Mouse (Mus musculus): ENCODE data around the gene Grm8. TPM values are rescaled to one million over a fixed set of nuclear protein-coding genes. Genes with fewer than 3 reads are reported as not detected.

Grm8 gene
- 0.19 and 0.32 TPM in 2 replicates for polyA plus RNA-seq (2015; fragmentation: Nextera tagmentation; extraction: Ambion mirVana)

- H3K27ac ChIP-seq (replicated peaks): no peak within 1 kb of the TSS
- WGBS: 1% methylated on average over 42 of the region's 42 CpGs
- no peak for ATAC-seq (ENCODE audit: extremely low read depth, insufficient number of reproducible peaks, low FRiP score, low TSS enrichment)
Observed at GRCm38 (mm10) chr6:28135001-28135401, at the start of gene Grm8. Grm8 (minus strand) TSS chr6:28135178.

DNA sequence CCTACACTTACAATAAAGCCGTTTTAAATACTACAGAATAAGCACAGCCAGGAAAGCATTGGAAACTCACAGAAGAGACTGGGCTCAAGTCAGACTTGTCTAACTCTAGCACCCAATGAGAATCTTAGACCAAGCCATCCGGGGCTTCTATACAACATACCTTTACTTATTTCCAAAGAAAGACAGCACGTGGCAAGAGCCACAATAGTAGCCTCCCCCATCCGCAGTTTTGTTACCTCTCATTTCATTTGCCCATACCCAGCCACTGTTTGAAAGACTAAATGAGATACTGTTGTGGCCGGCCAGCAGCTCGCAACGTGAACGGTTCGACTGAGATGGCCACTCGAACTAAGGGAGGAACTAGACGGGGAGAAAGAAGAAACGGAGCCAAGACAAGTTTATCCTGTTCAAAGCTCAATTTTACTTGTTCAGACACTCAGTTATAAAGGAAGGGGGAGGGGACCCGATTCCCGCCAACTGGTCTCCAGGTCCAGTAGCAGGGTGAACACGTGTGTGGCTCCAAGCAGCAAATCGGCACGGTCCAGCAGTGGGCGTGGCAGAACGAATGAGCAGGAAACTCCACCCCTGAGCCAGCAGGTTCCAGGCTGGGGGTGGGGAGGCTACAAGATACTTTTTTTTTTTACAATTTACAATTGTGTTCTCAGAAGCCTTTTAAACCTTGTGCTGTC is 35.0 kb upstream of the Grm8 start:
- WGBS: 54% methylated on average over 19 of the region's 19 CpGs
- Histone ChIP-seq H3K4me3 (no peak overlapping the region), H3K4me1 (no peaks in the 10 kb centered on the region), H3K9me3 (no peaks in the 10 kb centered on the region), H3K36me3 (no peaks in the 10 kb centered on the region), H3K27me3 (replicated peaks) (no peaks in the 10 kb centered on the region), H3K4me2 (no peak overlapping the region), H3K9ac (no peak overlapping the region), H3K27ac (replicated peaks) (no peak overlapping the region)
- no peak for ATAC-seq (ENCODE audit: extremely low read depth, insufficient number of reproducible peaks, low FRiP score, low TSS enrichment)

More at GRCm38 (mm10) chr6:28135001-28135401, at the start of gene Grm8:
- Histone ChIP-seq H3K4me3 (peak within 1 kb of the TSS; percentile 64), H3K36me3 (no peaks in the 10 kb centered on the region), H3K27me3 (replicated peaks) (peaks cover 75% of the 10 kb centered on the region), H3K9ac (peak within 1 kb of the TSS; percentile 75), H3K4me2 (peak within 1 kb of the TSS; percentile 99), H3K4me1 (peaks cover 24% of the 10 kb centered on the region), H3K9me3 (no peaks in the 10 kb centered on the region)

- H3K36me3 ChIP-seq: no peaks in the 10 kb centered on the region
- H3K27ac ChIP-seq (replicated peaks): no peak overlapping the region
- WGBS: 64% methylated on average over 5 of the region's 5 CpGs
- H3K4me2 ChIP-seq: no peak overlapping the region
- H3K27me3 ChIP-seq (replicated peaks): no peaks in the 10 kb centered on the region
- no peak overlapping the region for H3K9ac ChIP-seq
- H3K4me3 ChIP-seq: no peak overlapping the region
- no peaks in the 10 kb centered on the region for H3K4me1 ChIP-seq
- ATAC-seq (ENCODE audit: extremely low read depth, insufficient number of reproducible peaks, low FRiP score, low TSS enrichment): no peak
- H3K9me3 ChIP-seq: no peaks in the 10 kb centered on the region
Observed at GRCm38 (mm10) chr6:28160399-28160798, 25.4 kb upstream of the Grm8 start.

DNA sequence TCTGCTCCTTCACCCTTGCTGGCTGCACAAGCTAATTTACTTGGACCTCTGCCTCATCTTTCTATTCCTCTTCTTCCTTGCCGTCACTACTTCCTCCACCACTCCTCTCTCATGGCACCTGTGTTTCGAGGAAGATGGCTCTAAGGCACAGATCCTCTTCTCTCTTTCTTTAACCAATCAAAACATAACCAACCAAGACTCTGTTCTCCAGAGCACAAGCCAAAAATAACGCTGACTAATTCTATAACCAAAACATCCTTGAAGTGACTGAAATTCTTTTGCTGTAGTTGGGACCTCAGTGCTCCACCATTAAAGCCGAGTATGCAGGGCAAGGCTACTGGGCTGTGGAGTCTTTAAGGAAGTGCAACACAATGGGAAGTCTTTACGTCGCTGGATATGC is 11.5 kb upstream of the Grm8 start:
- 65% methylated on average over 6 of the region's 6 CpGs for WGBS
- no peaks in the 10 kb centered on the region for H3K9me3 ChIP-seq
- H3K36me3 ChIP-seq: no peaks in the 10 kb centered on the region
- no peaks in the 10 kb centered on the region for H3K4me1 ChIP-seq
- no peaks in the 10 kb centered on the region for H3K27me3 ChIP-seq (replicated peaks)
- no peak overlapping the region for H3K9ac ChIP-seq
- H3K4me2 ChIP-seq: no peak overlapping the region
- no peak for ATAC-seq (ENCODE audit: extremely low read depth, insufficient number of reproducible peaks, low FRiP score, low TSS enrichment)
- no peak overlapping the region for H3K4me3 ChIP-seq
- no peak overlapping the region for H3K27ac ChIP-seq (replicated peaks)

- whole genome bisulfite sequencing: 35% methylated on average over 2 of the region's 2 CpGs
- no peak for ATAC-seq (ENCODE audit: extremely low read depth, insufficient number of reproducible peaks, low FRiP score, low TSS enrichment)
- H3K27ac ChIP-seq (replicated peaks): no peak overlapping the region
- no peak overlapping the region for H3K4me2 ChIP-seq
- H3K36me3 ChIP-seq: no peaks in the 10 kb centered on the region
- H3K27me3 ChIP-seq (replicated peaks): peaks cover 18% of the 10 kb centered on the region
- no peaks in the 10 kb centered on the region for H3K4me1 ChIP-seq
- no peaks in the 10 kb centered on the region for H3K9me3 ChIP-seq
- H3K4me3 ChIP-seq: no peak overlapping the region
- no peak overlapping the region for H3K9ac ChIP-seq
Observed at GRCm38 (mm10) chr6:28142332-28142731, 7.4 kb upstream of the Grm8 start.

GRCm38 (mm10) chr6:28135411-28136233 is 644 bp upstream of the Grm8 start:
- Histone ChIP-seq H3K36me3 (no peaks in the 10 kb centered on the region), H3K4me2 (peak overlapping the region; percentile 99), H3K9me3 (no peaks in the 10 kb centered on the region), H3K27me3 (replicated peaks) (peaks cover 75% of the 10 kb centered on the region), H3K27ac (replicated peaks) (no peak overlapping the region), H3K9ac (peak overlapping the region; percentile 75), H3K4me1 (peaks cover 24% of the 10 kb centered on the region), H3K4me3 (peak overlapping the region; percentile 64)
- peak; percentile 65; the same call in 1 of the 2 replicates for ATAC-seq (ENCODE audit: extremely low read depth, insufficient number of reproducible peaks, low FRiP score, low TSS enrichment)
- WGBS: under 1% methylated on average over 37 of the region's 37 CpGs

GRCm38 (mm10) chr6:28134251-28134801 is 652 bp downstream of the Grm8 start:
- peak overlapping the region; percentile 99 for H3K4me2 ChIP-seq
- H3K36me3 ChIP-seq: no peaks in the 10 kb centered on the region
- H3K27me3 ChIP-seq (replicated peaks): peaks cover 80% of the 10 kb centered on the region
- ATAC-seq (ENCODE audit: extremely low read depth, insufficient number of reproducible peaks, low FRiP score, low TSS enrichment): no peak
- H3K9me3 ChIP-seq: no peaks in the 10 kb centered on the region
- WGBS: 1% methylated on average over 20 of the region's 20 CpGs
- H3K4me1 ChIP-seq: peaks cover 24% of the 10 kb centered on the region
- H3K4me3 ChIP-seq: peak overlapping the region; percentile 64
- no peak overlapping the region for H3K27ac ChIP-seq (replicated peaks)
- peak overlapping the region; percentile 75 for H3K9ac ChIP-seq

GRCm38 (mm10) chr6:28133206-28134063 is 1.5 kb downstream of the Grm8 start:
- Histone ChIP-seq H3K4me3 (peak overlapping the region; percentile 64), H3K27ac (replicated peaks) (no peak overlapping the region), H3K9me3 (no peaks in the 10 kb centered on the region), H3K27me3 (replicated peaks) (peaks cover 76% of the 10 kb centered on the region), H3K36me3 (no peaks in the 10 kb centered on the region), H3K4me2 (peak overlapping the region; percentile 99), H3K9ac (no peak overlapping the region), H3K4me1 (peaks cover 24% of the 10 kb centered on the region)
- under 1% methylated on average over 35 of the region's 38 CpGs for WGBS
- ATAC-seq (ENCODE audit: extremely low read depth, insufficient number of reproducible peaks, low FRiP score, low TSS enrichment): no peak

- H3K4me1 ChIP-seq: peaks cover 24% of the 10 kb centered on the region
- H3K4me3 ChIP-seq: no peak overlapping the region
- no peak for ATAC-seq (ENCODE audit: extremely low read depth, insufficient number of reproducible peaks, low FRiP score, low TSS enrichment)
- H3K4me2 ChIP-seq: no peak overlapping the region
- no peak overlapping the region for H3K9ac ChIP-seq
- no peak overlapping the region for H3K27ac ChIP-seq (replicated peaks)
- H3K36me3 ChIP-seq: no peaks in the 10 kb centered on the region
- peaks cover 76% of the 10 kb centered on the region for H3K27me3 ChIP-seq (replicated peaks)
- 19% methylated on average over 4 of the region's 4 CpGs for WGBS
- no peaks in the 10 kb centered on the region for H3K9me3 ChIP-seq
Observed at GRCm38 (mm10) chr6:28132056-28132455, 2.9 kb downstream of the Grm8 start.

DNA sequence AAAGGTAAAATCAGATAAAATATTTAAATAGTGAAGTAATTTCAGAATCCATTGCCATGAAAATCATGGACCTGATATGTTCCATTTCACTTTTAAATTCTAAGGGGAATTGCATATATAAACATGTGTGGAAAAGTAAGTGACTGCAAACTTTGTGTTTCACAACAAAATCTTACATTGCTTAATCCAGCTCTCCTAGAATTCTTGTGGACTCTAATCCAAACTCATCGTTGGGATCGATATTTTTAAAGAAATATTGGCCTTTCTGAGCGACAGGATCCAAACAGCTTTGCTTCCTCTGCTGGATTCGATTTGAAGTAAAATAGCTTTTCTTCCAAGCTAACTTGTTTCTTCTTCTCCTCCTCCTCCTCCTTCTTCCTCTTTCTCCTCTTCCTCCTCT is 6.1 kb downstream of the Grm8 start:
- peaks cover 55% of the 10 kb centered on the region for H3K27me3 ChIP-seq (replicated peaks)
- no peak overlapping the region for H3K9ac ChIP-seq
- H3K9me3 ChIP-seq: no peaks in the 10 kb centered on the region
- no peak for ATAC-seq (ENCODE audit: extremely low read depth, insufficient number of reproducible peaks, low FRiP score, low TSS enrichment)
- WGBS: 79% methylated on average over 4 of the region's 4 CpGs
- H3K4me1 ChIP-seq: peaks cover 9% of the 10 kb centered on the region
- H3K36me3 ChIP-seq: no peaks in the 10 kb centered on the region
- H3K27ac ChIP-seq (replicated peaks): no peak overlapping the region
- H3K4me2 ChIP-seq: no peak overlapping the region
- no peak overlapping the region for H3K4me3 ChIP-seq

DNA sequence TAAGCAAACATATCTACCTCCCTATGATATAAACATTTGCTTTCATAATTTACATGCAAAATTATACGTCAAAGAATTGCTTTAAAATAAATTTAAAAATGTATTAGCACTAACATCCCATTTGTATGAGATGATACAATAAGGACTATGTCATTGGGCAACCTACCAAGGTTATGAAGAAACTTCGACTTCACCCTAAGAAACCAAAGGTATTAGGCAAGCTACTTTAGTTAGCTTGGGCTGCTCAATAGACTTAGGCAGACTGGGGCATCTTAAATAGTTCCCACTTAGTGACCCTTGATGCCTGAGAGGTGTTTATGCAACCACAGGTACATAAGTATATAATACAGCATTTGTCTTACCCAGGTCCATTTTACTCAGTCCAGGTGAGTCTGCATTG is 19.5 kb downstream of the Grm8 start:
- WGBS: 68% methylated on average over 2 of the region's 2 CpGs
- no peaks in the 10 kb centered on the region for H3K9me3 ChIP-seq
- ATAC-seq (ENCODE audit: extremely low read depth, insufficient number of reproducible peaks, low FRiP score, low TSS enrichment): no peak
- H3K27me3 ChIP-seq (replicated peaks): no peaks in the 10 kb centered on the region
- no peaks in the 10 kb centered on the region for H3K36me3 ChIP-seq
- H3K9ac ChIP-seq: no peak overlapping the region
- H3K4me2 ChIP-seq: no peak overlapping the region
- H3K27ac ChIP-seq (replicated peaks): no peak overlapping the region
- no peaks in the 10 kb centered on the region for H3K4me1 ChIP-seq
- no peak overlapping the region for H3K4me3 ChIP-seq
